Mouse (Mus musculus) hematopoietic multipotent progenitor cell, adult 10-12 weeks (in vitro differentiated cells): ENCODE results near the gene Fam92b. TPM values are rescaled to one million over a fixed set of nuclear protein-coding genes. Genes with fewer than 3 reads are reported as not detected.

Experiments
- polyA plus RNA-seq: library from polyadenylated mRNA; stranded (reverse); fragments of >175 nt; gene quantifications from 2 replicates; pipeline ENCODE4 v1.2.3, GENCODE M21; 2012; ENCODE audit warnings: low replicate concordance

Gene Fam92b
- polyA plus RNA-seq = not detected in 2 replicates

GRCm38 (mm10) chr8:120177318-120178123 lies at the start of gene Fam92b:
Fam92b (minus strand) TSS chr8:120177466.

Other genes with a start within 250 kb of the Fam92b start
- gene Crispld2, start 185.0 kb downstream of the Fam92b start, polyA plus RNA-seq = 1.4 and 5.9 TPM in 2 replicates
- gene Zdhhc7, start 76.0 kb downstream of the Fam92b start, polyA plus RNA-seq = 31.2 and 38.2 TPM in 2 replicates
- gene 6430548M08Rik, start 63.3 kb downstream of the Fam92b start, polyA plus RNA-seq = 11.1 and 30.4 TPM in 2 replicates
- gene Gse1, start 51.0 kb upstream of the Fam92b start, polyA plus RNA-seq = 103 and 200 TPM in 2 replicates